Mouse (Mus musculus) mesoderm, embryonic 11.5 days (tissue): ENCODE results near the gene Ankrd24.
"Not testable (repeated sequence)": the region's sequence is repeated elsewhere in the genome, so short reads cannot be mapped to it uniquely, and the experiment has no call there.

Source experiments
- DNase-seq: peaks from one replicate; pipeline ENCODE4 v3.0.0-alpha.2; 2012; ENCODE audit warnings: low read depth, low spot score

The Ankrd24 gene

DNA sequence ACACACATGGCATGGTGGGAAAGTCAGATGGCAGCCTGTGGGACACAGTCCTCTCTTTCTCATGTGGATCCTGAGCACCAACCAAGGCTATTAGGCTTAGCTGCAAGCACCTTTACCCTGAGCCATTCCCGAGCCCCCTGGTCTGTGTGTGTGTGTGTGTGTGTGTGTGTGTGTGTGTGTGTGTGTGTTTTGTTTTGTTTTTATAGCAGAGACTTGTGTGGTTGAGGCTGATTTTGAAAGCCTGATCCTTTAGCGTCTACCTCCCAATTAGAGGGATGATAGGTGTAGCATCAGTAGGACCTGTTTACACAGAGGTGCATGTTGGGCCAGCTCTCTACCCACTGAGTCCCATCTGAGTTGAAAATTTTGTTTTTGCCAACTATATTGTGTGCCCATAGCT is 15.8 kb downstream of the Ankrd24 start:
- DNase-seq, result no peak

GRCm38 (mm10) chr10:81644716-81645115 is 16.4 kb downstream of the Ankrd24 start:
- DNase-seq, result no peak

DNA sequence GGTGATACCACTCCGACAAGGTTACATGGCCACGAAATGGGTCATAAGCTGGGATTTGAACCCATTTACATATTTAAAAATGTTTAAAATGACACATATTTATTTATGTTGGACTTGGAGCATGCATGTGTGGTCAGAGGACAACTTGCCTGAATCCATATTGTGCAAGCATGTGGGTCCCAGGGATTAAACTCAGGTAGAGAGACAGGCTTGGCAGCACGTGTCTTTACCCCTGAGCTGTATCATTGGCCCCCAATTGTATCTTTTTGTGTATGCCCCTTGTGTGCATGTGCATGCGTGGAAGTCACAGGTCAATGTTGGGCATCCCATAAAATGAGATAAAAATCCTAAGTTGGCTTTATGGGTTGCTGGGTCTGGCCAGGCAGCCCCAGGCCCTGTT is 17.1 kb downstream of the Ankrd24 start:
- no peak for DNase-seq

DNA sequence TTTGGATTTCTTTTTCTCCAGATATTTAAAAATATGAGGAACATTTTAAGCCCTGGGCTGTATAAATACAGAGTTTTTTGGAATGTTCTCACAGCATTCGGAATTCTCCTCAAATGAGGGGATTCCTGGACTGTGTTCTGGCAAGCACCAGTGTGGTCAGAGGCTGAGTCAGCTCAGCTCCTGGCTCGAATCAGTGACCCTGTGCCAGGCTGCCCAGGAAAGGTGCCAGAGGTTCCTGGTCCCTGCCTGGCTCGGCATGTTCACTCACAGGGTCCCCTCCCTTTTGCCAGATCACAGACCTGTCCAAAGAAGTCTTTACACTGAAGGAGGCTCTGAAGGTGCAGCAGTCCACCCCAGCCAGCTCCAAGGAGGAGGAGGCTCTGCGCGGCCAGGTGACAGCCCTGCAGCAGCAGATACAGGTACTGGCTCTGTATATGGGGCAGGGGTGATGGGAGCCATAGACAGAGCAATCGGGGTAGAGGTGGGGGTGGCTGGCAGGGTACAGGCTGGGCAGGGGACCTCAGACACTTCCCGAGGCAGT is 17.7 kb downstream of the Ankrd24 start:
- no peak for DNase-seq

DNA sequence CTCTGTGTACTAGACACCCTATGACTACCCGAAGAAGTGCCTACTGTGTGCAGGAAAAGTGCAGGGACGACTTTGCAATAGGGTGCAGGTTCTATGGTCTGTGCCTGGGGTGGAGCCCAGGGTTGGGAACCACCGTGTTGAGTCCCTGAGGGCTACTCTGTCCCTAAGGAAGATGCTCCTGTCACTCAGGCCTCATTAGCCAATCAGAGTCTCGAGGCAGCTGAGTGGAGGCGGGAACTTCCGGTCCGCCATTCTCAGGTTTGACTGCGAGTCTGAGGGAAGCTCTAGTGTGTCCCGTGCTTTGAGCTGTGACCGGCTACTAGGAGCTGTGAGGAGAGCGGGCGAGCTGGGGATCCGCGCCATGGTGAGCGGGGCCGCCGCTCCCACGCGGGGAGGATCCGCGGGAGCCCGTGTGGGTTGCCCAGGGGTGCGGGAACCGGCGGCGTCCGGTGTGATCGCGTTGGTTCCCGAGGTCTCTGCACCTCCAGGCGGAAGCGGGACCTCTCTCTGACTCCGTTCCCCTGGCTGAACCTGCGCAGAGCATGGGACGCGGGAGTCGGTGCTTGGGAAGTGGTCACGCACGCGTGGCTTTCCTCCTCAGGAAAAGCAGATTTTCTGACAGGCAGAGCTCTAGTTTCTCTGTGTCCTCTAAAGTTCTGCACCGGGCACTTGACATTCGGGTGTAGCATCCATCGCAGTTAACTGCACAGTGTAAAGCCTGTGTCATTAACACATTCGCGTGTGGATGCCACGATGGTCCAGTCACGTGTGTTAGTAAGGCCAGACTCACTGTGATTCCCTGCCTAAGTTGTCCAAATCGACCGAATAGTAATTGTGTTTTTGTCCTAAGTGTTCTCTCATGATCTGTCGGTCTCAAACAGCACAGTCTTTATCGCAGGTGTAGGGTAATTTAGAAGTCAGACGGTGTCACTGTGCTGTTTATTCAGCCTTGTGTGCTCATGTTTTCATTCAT is 20.7 kb downstream of the Ankrd24 start, which contains the start of gene Gm10778:
Gene Gm10778 (plus strand): TSS at position 257 of the 973 bp plus-strand sequence.
- DNase-seq, result peak; percentile 93

DNA sequence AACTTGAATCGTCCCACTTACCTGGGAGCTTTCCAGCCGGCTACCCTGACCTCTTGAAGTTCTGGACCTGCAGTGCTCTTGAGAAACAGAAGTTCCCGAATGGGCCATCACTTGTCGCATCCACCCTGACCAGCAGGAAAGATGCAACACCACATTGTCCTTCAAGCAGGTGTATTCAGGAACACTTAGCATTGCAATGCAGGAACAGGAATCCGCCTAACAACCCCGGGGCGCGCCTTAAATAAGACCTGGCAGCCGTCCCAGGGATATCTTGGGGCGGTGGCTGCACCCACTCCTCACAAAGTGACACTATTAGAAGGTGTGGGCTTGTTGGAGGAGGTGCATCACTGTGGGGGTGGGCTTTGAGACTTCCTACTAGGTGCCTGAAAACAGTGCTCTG is 26.8 kb downstream of the Ankrd24 start:
- DNase-seq, result no peak

DNA sequence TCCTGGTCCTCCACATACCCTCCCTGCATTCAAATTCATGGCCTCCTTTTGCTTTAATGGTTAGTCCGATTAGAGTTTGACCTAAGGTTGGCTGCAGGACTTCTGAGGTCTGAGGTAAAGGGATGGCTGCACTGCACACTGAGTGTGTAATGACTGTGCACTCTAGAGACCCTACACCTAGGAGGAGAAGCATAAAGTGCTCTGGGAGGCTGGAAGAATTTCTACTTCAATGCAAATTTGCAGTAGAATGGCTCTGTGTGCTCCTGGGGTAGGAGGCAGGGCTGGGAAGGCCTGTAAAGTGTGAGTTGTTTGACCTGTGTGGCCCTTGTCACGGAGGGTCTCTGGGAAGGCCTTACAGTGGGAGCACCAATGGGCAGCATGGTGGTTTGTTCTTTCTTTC is 27.8 kb downstream of the Ankrd24 start:
- DNase-seq, result no peak

- DNase-seq, result not testable (repeated sequence)
Observed at GRCm38 (mm10) chr10:81687114-81687513, 58.8 kb downstream of the Ankrd24 start.
